Mouse (Mus musculus): Measurements from ENCODE around the gene Nsun7.

- TF ChIP-seq POLR2A (IDR thresholded peaks at IDR 0.05; ENCODE audit: low read depth, low read length) = no peak
- TF ChIP-seq CTCF (IDR thresholded peaks at IDR 0.05; ENCODE audit: borderline replicate concordance, insufficient read depth, low read length) = no peak
Measured at GRCm38 (mm10) chr5:66220620-66221019, 39.1 kb upstream of the Nsun7 start.
